Mouse (Mus musculus): Measurements from ENCODE around the gene Fam129a. TPM values are rescaled to one million over a fixed set of nuclear protein-coding genes. Genes with fewer than 3 reads are reported as not detected.

Gene Fam129a
- total RNA-seq, 1 experiment from 2014 or later: 94.5 TPM

GRCm38 (mm10) chr1:151657042-151657605, 86.1 kb downstream of the Fam129a start:
- ATAC-seq (replicated peaks; ENCODE audit: insufficient number of reproducible peaks, low FRiP score, low TSS enrichment, poor library complexity, severe bottlenecking): no peak

DNA sequence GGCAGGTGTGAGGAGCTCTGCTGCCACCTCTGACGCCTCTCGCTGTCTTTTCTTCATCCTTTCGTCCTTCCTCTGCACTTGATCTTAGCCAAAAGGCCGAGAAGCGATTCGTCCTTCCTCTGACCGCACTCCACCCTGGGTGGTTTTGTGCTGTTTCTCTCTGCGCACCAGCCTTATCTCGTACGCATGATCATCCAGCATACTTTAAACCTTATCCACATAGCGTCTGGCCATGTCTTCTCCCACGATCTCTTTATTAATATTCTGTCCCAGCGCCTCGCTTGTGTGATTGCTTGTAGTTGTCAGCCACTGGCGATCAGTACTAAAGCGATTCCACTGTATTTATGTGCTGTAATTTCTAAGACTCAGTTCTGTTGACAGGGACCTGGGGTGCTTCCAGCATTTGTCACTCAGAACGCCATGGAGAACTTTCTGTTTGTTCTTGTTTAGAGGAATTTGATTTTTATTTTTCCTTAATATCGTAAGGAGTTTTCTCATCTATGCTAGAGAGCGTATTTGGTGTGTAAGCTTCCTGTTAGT, 87.4 kb downstream of the Fam129a start:
- no peak for ATAC-seq (replicated peaks; ENCODE audit: insufficient number of reproducible peaks, low FRiP score, low TSS enrichment, poor library complexity, severe bottlenecking)

DNA sequence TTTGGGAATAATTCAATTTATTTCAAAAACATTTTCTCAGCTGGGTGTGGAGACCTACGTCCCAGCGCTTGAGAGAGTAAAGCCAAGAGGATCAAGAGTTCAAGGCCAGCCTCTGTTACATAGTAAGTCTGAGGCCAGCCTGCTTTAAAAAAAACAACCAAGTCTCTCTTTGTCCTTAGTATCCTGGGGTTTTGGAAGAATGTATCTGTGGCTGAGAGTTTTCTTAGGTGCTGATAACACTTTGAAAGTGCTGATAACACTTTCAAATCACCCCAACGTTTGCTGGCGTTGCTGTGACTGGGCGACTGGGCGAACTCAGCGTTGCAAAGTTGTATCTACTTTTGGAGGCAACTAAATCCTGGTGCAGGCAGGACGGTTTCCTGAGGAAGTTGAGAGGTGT, 88.7 kb downstream of the Fam129a start:
- no peak for ATAC-seq (replicated peaks; ENCODE audit: insufficient number of reproducible peaks, low FRiP score, low TSS enrichment, poor library complexity, severe bottlenecking)

DNA sequence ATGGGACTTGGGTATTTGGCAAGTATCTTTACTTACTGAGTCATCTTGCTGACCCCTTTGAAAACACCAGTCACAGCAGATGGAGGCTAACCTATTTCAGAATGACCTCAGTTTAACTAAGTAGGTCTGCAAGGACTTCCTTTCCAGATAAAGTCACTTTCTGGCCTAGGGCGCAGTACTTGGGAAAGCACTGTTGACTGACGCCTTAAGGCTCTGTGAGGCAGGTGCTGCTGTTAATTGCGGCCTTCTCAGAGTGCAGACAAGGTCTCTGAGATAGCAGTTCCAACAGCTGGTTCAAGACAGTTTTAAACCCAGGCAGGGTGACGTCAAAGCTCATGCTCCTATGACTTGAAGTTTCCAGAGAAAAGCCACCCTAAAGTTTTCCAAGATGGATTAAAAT, 89.3 kb downstream of the Fam129a start:
- ATAC-seq (replicated peaks; ENCODE audit: insufficient number of reproducible peaks, low FRiP score, low TSS enrichment, poor library complexity, severe bottlenecking): no peak

DNA sequence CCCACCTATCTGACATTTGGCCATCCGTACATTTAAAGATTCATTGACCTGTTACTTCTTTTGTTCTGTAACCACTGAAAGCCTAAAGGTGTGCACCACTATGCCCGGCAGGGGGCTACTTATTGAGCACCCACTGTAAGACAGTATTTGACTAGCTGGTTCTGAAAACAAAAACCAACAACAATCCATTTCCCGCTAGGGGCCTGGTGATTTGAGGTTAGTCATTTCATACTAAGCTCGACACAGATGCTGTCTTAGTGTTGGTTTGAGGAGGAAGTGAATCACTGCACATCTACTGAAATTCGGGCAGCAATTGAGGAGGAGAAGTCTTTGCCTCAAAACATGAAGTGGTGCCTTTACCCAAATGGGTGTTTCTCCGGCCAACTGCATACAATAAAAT, 89.9 kb downstream of the Fam129a start:
- peak; percentile 52; the same call in 1 of the 2 replicates for ATAC-seq (replicated peaks; ENCODE audit: insufficient number of reproducible peaks, low FRiP score, low TSS enrichment, poor library complexity, severe bottlenecking)

DNA sequence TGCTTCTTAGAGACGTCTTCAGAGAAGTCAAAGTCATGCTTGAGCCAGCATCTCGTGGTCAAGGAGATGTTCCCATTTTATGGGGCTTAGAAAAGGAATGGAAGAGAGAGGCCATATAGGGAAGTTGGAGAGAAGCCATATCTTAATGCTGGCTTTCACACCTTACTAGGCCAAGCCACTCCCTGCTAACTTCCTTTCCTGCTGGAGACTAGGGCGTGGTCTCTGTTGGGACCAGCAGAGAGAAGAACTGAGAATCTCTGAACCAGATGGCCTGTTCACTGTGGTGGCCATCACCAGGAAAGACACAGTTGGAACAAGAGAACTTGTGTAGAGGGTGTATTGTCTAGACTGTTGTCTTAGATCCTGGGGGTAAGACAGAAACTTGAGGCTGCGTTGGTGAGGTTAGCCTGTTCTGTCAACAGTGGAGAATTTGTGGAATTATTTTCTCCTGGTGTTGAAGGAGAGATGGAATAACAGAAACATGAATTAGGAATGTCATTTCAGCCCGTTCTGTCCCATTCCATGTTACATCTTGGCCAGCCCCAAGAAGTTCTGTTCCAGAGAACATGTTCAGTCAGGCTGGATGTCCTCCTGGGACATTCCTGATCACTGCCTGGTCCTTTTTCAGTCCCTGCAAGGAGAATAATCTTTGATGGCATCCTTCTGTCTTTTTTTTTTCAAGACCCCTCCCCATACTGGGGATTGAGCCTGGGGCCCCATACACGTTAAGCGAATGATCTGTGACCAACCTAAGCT, 90.9 kb downstream of the Fam129a start:
- ATAC-seq (replicated peaks; ENCODE audit: insufficient number of reproducible peaks, low FRiP score, low TSS enrichment, poor library complexity, severe bottlenecking): peak; percentile 46; the same call in 1 of the 2 replicates

DNA sequence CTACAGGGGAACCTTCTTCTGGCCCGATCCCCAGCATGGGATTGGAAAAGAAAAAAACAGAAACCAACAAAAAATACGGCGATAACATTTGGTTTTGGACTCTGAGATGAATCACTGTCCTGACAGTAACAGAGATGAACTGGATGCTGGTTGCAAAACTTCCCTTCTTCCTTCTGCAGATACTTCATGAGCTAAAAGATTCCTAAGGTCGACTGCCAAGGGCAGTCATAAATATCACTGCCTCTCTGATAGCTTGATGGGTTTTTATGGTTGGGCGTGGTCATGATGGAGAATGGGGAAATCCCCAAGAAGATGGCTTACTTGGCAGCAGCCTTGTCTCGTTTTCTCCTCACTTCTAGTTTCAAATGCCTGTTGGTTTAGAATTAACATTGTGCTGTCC, 92.0 kb downstream of the Fam129a start:
- ATAC-seq (replicated peaks; ENCODE audit: insufficient number of reproducible peaks, low FRiP score, low TSS enrichment, poor library complexity, severe bottlenecking): no peak

- ATAC-seq (replicated peaks; ENCODE audit: insufficient number of reproducible peaks, low FRiP score, low TSS enrichment, poor library complexity, severe bottlenecking): no peak
Observed at GRCm38 (mm10) chr1:151664384-151664783, 93.4 kb downstream of the Fam129a start.

- no peak for ATAC-seq (replicated peaks; ENCODE audit: insufficient number of reproducible peaks, low FRiP score, low TSS enrichment, poor library complexity, severe bottlenecking)
Observed at GRCm38 (mm10) chr1:151664837-151665431, 93.9 kb downstream of the Fam129a start.

DNA sequence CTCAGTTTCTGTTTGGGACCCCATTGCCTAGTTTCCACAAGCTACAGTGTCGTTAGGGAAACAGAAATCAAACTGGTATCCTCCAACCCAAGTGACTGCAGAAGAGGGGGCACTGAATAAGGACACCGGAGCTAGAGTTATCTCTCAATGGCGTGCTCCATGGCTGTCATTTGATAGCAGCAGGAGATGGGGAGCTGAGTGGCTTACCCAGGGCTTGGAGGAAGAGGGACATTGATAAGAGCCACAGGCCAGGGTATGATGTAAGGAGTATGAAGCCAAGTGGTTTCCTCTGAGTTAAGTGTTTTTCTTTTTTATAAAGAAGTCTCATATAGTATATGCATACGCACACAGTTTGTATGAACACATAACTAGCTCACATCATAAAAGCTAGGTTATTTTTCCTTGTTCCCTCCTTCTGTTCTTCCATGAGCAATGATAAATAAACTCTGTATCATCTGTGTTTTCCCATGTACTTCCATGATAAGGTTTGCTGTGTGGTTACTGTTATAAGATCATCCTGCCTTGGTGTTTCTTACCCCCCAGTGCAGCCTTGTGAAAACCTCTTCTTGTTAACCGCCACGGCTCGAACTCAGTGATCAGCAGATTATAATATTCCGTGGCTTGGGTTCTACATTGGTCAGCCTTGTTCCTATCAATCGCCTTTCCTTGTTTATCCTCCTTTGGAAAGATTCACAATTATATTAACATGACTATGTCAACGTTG, 96.5 kb downstream of the Fam129a start:
- no peak for ATAC-seq (replicated peaks; ENCODE audit: insufficient number of reproducible peaks, low FRiP score, low TSS enrichment, poor library complexity, severe bottlenecking)

DNA sequence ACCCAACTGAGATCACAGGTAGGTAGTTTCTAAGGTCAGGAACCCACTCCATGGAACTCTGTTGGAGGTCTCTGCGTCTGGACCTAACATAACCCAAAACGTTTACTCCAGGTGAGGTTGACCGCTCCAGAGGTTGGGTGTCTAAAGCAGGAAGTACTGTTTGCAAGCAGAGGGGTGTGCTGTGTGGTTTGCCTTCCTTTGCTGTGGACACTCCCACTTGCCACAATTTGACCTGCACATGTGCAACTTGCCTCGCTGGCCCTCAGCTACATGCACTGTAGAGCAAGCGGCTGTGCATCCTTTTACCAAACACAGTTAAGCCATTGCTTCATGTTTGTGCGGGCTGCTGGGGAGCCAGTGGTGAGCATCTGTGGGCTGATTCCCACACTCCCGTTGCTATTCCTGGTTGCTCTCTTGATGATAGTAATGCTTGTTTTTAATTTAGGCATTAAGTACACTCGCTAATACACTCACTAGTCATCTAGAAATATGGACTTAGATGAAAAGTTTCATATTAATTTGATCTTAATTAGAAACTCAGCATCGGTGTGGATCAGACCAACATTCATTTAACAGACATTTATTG, 99.1 kb downstream of the Fam129a start:
- peak; percentile 63 for ATAC-seq (replicated peaks; ENCODE audit: insufficient number of reproducible peaks, low FRiP score, low TSS enrichment, poor library complexity, severe bottlenecking)

GRCm38 (mm10) chr1:151675684-151676083, 104.7 kb downstream of the Fam129a start:
- no peak for ATAC-seq (replicated peaks; ENCODE audit: insufficient number of reproducible peaks, low FRiP score, low TSS enrichment, poor library complexity, severe bottlenecking)

DNA sequence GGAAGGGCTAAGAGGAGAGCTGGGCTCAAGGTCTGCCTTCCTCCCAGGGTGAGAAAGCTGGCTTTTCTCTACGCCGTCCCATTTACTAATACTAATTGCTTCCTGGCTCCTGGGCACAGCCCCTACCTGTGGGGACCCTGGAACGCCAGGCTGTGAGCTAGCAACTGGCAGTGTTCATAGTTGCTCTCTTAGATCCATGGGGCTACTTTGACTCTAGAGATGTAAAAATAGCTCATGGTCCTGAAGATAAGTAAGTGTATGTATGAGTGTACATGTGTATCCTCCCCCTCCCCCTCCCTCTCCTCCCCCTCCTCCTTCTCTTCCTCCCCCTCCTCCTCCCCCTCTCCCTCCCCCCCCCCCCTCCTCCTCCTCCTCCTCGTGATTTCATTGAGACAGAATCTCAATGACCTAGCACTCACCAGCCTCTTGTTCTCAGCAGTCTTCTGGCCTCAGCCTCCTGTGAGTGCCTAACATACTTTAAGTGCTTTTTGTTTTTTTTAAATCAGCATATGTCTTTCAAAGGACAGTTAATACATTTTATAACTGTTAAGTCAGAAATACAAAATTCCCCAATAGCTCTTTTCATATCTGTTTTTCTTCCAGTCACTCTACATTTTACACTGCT, 106.3 kb downstream of the Fam129a start:
- no peak for ATAC-seq (replicated peaks; ENCODE audit: insufficient number of reproducible peaks, low FRiP score, low TSS enrichment, poor library complexity, severe bottlenecking)

DNA sequence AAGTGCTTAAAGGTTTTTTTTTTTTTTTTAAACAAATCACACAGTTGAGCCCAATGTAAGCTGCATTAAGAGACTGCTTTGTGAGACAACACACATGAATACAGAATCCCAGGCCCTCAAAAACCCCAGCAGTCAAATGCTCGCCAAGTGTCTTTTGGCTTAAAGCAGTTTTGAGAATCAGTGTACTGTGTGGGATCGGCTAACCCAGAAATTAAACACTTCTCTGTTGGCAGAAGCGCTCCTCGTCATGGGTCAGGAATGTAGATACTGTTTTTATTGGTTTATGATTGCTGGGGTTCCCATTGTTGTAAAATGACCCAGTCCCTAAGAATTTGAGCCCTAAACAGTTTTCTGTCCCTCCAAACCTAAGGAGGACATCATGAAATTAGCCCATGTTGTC, 107.0 kb downstream of the Fam129a start:
- no peak for ATAC-seq (replicated peaks; ENCODE audit: insufficient number of reproducible peaks, low FRiP score, low TSS enrichment, poor library complexity, severe bottlenecking)

GRCm38 (mm10) chr1:151679153-151679552, 108.2 kb downstream of the Fam129a start:
- no peak for ATAC-seq (replicated peaks; ENCODE audit: insufficient number of reproducible peaks, low FRiP score, low TSS enrichment, poor library complexity, severe bottlenecking)

- ATAC-seq (replicated peaks; ENCODE audit: insufficient number of reproducible peaks, low FRiP score, low TSS enrichment, poor library complexity, severe bottlenecking): no peak
Observed at GRCm38 (mm10) chr1:151679883-151680613, 109.1 kb downstream of the Fam129a start.

- no peak for ATAC-seq (replicated peaks; ENCODE audit: insufficient number of reproducible peaks, low FRiP score, low TSS enrichment, poor library complexity, severe bottlenecking)
Observed at GRCm38 (mm10) chr1:151680971-151681370, 110.0 kb downstream of the Fam129a start.

- 0 out of 2 replicates have a peak, but pooled peaks have one; percentile 40 for ATAC-seq (replicated peaks; ENCODE audit: insufficient number of reproducible peaks, low FRiP score, low TSS enrichment, poor library complexity, severe bottlenecking)
Observed at GRCm38 (mm10) chr1:151682896-151683295, 111.9 kb downstream of the Fam129a start.
